Mouse (Mus musculus) heart, embryonic 15.5 days (tissue): ENCODE data around the gene Med24. TPM values are rescaled to one million over a fixed set of nuclear protein-coding genes. Genes with fewer than 3 reads are reported as not detected.
A peak's percentile ranks its signal among the peaks of the same experiment; 100 is the strongest.

Experiments used
- ATAC-seq: fragments of 200-750 bp; cut with Nextera tagmentation; replicated peaks from 2 replicates; pipeline ENCODE4 v1.8.0; 2017; ENCODE audit warnings: low read depth, moderate TSS enrichment; ENCODE audit not compliant: insufficient number of reproducible peaks, insufficient read depth, low FRiP score
- H3K27ac ChIP-seq: fragments of 300-500 bp; sonication (generic); 2 replicates; pipeline ENCODE4 v1.5.1; 2015; ENCODE audit warnings: mild to moderate bottlenecking, inconsistent platforms
- H3K27me3 ChIP-seq: fragments of 300-500 bp; sonication (generic); 2 replicates; pipeline ENCODE4 v1.6.1; 2015; ENCODE audit warnings: inconsistent platforms
- H3K36me3 ChIP-seq: fragments of 300-500 bp; sonication (generic); 2 replicates; pipeline ENCODE4 v1.6.1; 2015; ENCODE audit warnings: mild to moderate bottlenecking, inconsistent platforms
- H3K4me1 ChIP-seq: fragments of 300-500 bp; sonication (generic); replicated peaks from 2 replicates; pipeline ENCODE4 v1.6.1; 2015; ENCODE audit warnings: inconsistent platforms
- H3K4me2 ChIP-seq: fragments of 300-500 bp; sonication (generic); 2 replicates; pipeline ENCODE4 v1.6.1; 2015; ENCODE audit warnings: inconsistent platforms, mild to moderate bottlenecking, moderate library complexity
- H3K4me3 ChIP-seq: fragments of 300-500 bp; sonication (generic); 2 replicates; pipeline ENCODE4 v1.5.1; 2015; ENCODE audit warnings: mild to moderate bottlenecking, inconsistent platforms
- H3K9ac ChIP-seq: fragments of 300-500 bp; sonication (generic); 2 replicates; pipeline ENCODE4 v1.6.1; 2015; ENCODE audit warnings: mild to moderate bottlenecking, inconsistent platforms
- H3K9me3 ChIP-seq: fragments of 300-500 bp; sonication (generic); replicated peaks from 2 replicates; pipeline ENCODE4 v1.6.1; 2016; ENCODE audit warnings: inconsistent platforms
- WGBS: fragments of 180-500 bp; shearing (Covaris S2); methylation state at CpG from one replicate; pipeline ENCODE4 v1.1.7; 2015; ENCODE audit warnings: mixed read lengths; 5-methylcytosine and 5-hydroxymethylcytosine counted together
- polyA plus RNA-seq: library from polyadenylated mRNA; unstranded; fragments of >200 nt; fragmentation: Nextera tagmentation; extraction: Ambion mirVana; gene quantifications from 2 replicates; pipeline ENCODE4 v1.2.1, GENCODE M21; 2015

Med24 gene
- polyA plus RNA-seq: 33.5 and 43.0 TPM in 2 replicates

DNA sequence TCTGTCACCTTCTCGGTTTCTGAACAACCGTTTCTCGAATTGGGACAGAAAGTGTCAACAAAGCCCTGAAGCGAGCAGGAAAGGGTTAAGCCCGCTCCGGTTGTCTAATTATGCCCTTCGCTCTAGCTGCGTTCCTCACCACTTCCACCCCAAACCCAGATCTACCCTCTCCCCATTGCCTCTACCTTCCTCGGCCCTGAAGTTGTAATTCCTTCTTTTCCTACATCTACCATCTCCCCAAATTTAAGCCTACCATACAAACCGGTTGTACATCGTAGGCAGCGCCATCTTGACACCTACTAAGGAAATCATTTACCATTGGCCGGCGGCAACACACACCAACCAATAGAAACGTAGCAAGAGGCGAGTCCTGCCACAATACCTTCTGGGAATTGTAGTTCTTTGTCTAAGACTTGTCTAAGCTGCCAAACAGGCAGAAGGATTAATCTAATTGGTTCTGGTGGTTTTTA, at the start of gene Med24:
Gene Med24 (minus strand): TSS at position 317 of the 470 bp plus-strand sequence.
- Histone ChIP-seq H3K36me3 (peaks cover 4% of the 10 kb centered on the region; the same call in 1 of the 2 replicates), H3K27ac (peak within 1 kb of the TSS; percentile 67), H3K9ac (peak within 1 kb of the TSS; percentile 54), H3K9me3 (no peaks in the 10 kb centered on the region), H3K4me3 (peak within 1 kb of the TSS; percentile 76), H3K27me3 (no peaks in the 10 kb centered on the region), H3K4me2 (peak within 1 kb of the TSS; percentile 69), H3K4me1 (peaks cover 17% of the 10 kb centered on the region)
- WGBS: under 1% methylated on average over 16 of the region's 16 CpGs
- peak; percentile 90 for ATAC-seq

DNA sequence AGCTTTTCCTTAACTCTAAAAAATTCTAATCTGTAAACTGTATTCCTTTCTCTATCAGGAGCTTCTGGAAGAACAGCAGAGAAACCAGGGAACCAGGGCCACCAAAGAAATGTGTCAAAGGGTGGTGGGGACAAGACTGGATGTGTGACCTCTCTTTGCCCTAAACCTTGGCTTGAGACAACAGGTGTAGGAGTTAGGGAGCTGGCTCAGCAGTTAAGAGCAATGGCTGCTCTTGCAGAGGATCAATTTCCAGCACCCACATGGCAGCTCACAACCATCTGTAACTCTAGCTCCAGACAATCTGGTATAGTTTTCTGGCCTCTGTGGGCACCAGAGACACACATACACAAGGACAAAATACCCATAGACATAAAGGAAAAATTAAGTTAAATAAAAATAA, 48.7 kb upstream of the Med24 start:
- H3K4me1 ChIP-seq: peaks cover 61% of the 10 kb centered on the region
- no peak overlapping the region for H3K4me2 ChIP-seq
- no peak overlapping the region for H3K4me3 ChIP-seq
- no peak overlapping the region for H3K9ac ChIP-seq
- peak overlapping the region; percentile 93 for H3K27ac ChIP-seq
- no peaks in the 10 kb centered on the region for H3K27me3 ChIP-seq
- no peaks in the 10 kb centered on the region for H3K36me3 ChIP-seq
- no peak for ATAC-seq
- H3K9me3 ChIP-seq: no peaks in the 10 kb centered on the region

DNA sequence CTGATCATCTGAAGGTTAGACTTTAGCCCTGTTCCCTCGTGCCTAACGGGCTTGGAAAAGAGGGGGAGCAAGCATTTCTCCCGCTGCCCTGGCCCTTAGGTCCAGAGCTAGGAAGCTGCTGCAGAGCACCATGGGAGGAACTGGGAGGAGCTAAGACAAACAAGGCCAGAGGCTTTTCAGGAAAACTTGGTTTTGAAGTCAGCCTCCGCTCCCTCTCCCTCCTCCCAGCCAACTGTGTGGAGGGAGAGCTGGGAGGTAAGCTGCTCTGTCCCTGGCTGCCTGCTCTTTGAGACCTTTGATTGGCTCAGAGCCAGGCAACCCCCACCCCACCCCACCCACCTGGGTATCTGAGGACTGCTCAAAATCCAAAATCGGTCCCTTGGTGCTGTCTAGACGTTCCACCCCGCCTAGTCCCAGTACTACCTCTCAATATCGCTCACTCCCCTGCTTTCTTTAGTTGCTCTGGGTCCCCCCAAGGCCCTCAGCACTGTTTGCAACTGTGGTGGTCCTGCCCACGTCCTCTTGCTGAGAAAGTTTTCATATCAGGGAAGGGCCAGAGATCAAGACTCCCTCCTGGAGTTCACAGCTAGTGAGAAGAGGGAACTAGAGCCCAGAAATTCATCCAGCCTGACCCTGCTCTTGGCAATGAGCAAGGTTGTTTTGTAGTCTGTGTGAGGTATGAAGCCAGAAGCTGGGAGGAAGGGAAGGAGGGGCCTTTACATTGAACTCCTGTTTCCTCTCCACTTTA, 47.8 kb upstream of the Med24 start:
- Histone ChIP-seq H3K27ac (peak overlapping the region; percentile 93), H3K4me2 (peak overlapping the region; percentile 76), H3K9ac (peak overlapping the region; percentile 27; the same call in 1 of the 2 replicates), H3K27me3 (no peaks in the 10 kb centered on the region), H3K4me1 (peaks cover 61% of the 10 kb centered on the region), H3K36me3 (no peaks in the 10 kb centered on the region), H3K9me3 (no peaks in the 10 kb centered on the region), H3K4me3 (no peak overlapping the region)
- no peak for ATAC-seq
- WGBS: 15% methylated on average over 9 of the region's 9 CpGs

DNA sequence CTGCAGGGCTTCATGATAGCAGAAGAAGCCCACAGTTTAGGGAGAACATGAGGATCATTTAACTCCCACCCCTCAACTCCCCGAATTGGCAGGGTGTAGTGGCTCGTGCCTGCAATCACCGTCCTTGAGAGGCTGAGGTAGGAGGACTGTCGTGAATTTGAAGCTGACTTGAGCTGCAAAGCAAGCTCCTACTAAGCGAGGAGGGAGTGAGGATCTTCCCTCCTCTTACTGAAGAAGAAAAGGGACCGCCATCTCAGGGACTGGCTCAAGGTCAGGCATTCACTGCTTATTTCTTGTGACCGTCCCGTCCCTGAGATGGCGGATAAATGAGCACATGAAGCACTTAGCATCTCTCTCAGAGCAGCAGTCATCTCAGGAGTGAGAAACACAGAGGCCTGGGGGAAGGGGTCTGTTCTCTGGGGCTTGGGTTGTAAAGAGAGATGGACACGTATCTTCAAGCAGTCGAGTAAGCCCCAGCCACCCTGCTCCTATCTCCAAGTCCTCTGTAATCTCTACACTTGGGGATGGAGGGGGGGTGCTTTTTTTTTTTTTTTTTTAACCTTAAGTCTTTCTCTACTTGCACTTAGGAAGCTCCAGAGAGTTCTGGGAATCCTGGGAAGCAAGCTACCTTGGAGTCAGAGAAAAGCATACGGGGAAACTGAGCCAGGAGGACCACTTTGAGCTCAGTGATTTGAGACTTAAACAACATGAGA, 47.0 kb upstream of the Med24 start:
- Histone ChIP-seq H3K9me3 (no peaks in the 10 kb centered on the region), H3K4me3 (peak overlapping the region; percentile 55), H3K4me2 (peak overlapping the region; percentile 76), H3K4me1 (peaks cover 61% of the 10 kb centered on the region), H3K27me3 (no peaks in the 10 kb centered on the region), H3K27ac (peak overlapping the region; percentile 93), H3K36me3 (peaks cover 4% of the 10 kb centered on the region), H3K9ac (peak overlapping the region; percentile 47)
- WGBS: 19% methylated on average over 12 of the region's 12 CpGs
- ATAC-seq: no peak

- no peaks in the 10 kb centered on the region for H3K9me3 ChIP-seq
- H3K4me1 ChIP-seq: peaks cover 67% of the 10 kb centered on the region
- H3K27ac ChIP-seq: peak overlapping the region; percentile 93
- peak overlapping the region; percentile 76 for H3K4me2 ChIP-seq
- peak overlapping the region; percentile 64 for H3K9ac ChIP-seq
- ATAC-seq: peak; percentile 74
- H3K27me3 ChIP-seq: no peaks in the 10 kb centered on the region
- H3K36me3 ChIP-seq: peaks cover 9% of the 10 kb centered on the region
- WGBS: 2% methylated on average over 15 of the region's 15 CpGs
- H3K4me3 ChIP-seq: peak overlapping the region; percentile 55
These were observed 46.3 kb upstream of the Med24 start for GRCm38 (mm10) chr11:98775348-98776051.

- H3K4me1 ChIP-seq: peaks cover 74% of the 10 kb centered on the region
- no peak for ATAC-seq
These were observed 45.5 kb upstream of the Med24 start, which contains the start of gene Nr1d1 for GRCm38 (mm10) chr11:98774582-98775347. Nr1d1 (minus strand) TSS chr11:98775333.

DNA sequence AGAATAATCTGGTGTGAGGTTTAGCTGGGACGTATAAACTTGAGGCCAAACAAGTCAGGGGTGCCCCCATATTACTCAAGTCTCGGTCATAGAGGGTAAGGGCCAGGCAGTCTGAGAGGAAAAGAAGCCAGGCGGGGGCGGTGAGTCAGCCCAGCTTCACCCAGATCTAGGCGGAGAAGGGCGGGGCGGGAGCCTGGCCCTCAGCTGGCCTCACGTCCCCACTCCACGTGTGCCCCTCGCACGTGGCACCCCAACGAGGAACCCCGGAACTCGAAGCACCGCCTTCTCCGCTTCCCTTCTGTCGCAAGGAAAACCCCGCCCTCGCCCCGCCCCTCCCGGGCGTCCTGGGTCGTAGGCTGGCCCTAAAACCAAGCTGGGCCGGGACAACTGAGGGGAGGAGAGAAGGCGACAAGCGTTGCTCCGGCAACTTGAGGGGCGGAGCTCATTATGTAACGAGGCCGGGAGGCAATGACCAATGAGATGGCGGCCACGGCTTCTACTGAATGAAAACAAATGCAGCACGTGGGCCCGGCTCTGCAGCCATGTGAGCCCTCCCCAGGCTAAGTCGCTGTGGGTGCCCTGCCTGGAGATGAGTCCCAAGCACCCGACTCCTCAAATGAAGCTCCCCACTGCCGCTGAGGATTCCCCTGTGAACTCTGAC, 44.5 kb upstream of the Med24 start:
- peak overlapping the region; percentile 64; the same call in 1 of the 2 replicates for H3K9ac ChIP-seq
- H3K4me2 ChIP-seq: peak overlapping the region; percentile 76
- no peaks in the 10 kb centered on the region for H3K27me3 ChIP-seq
- H3K27ac ChIP-seq: peak overlapping the region; percentile 93
- H3K4me1 ChIP-seq: peaks cover 84% of the 10 kb centered on the region
- under 1% methylated on average over 37 of the region's 37 CpGs for WGBS
- peaks cover 21% of the 10 kb centered on the region for H3K36me3 ChIP-seq
- no peaks in the 10 kb centered on the region for H3K9me3 ChIP-seq
- H3K4me3 ChIP-seq: peak overlapping the region; percentile 55
- peak; percentile 74 for ATAC-seq

More at GRCm38 (mm10) chr11:98774582-98775347, 45.5 kb upstream of the Med24 start, which contains the start of gene Nr1d1:
- H3K4me3 ChIP-seq: peak within 1 kb of the TSS; percentile 55
- H3K27me3 ChIP-seq: no peaks in the 10 kb centered on the region
- H3K9ac ChIP-seq: peak within 1 kb of the TSS; percentile 64
- H3K9me3 ChIP-seq: no peaks in the 10 kb centered on the region
- WGBS: 1% methylated on average over 22 of the region's 22 CpGs
- peaks cover 15% of the 10 kb centered on the region for H3K36me3 ChIP-seq
- H3K27ac ChIP-seq: peak within 1 kb of the TSS; percentile 93
- peak within 1 kb of the TSS; percentile 76 for H3K4me2 ChIP-seq

GRCm38 (mm10) chr11:98772667-98773171, 43.5 kb upstream of the Med24 start:
- Histone ChIP-seq H3K4me2 (peak overlapping the region; percentile 76), H3K36me3 (peaks cover 21% of the 10 kb centered on the region), H3K27ac (peak overlapping the region; percentile 93), H3K27me3 (no peaks in the 10 kb centered on the region), H3K4me1 (peaks cover 94% of the 10 kb centered on the region), H3K9me3 (no peaks in the 10 kb centered on the region), H3K9ac (peak overlapping the region; percentile 22; the same call in 1 of the 2 replicates), H3K4me3 (peak overlapping the region; percentile 10; the same call in 1 of the 2 replicates)
- 24% methylated on average over 8 of the region's 8 CpGs for WGBS
- ATAC-seq: peak; percentile 53

- no peak for ATAC-seq
- Histone ChIP-seq H3K9ac (peak overlapping the region; percentile 22; the same call in 1 of the 2 replicates), H3K27me3 (no peaks in the 10 kb centered on the region), H3K27ac (peak overlapping the region; percentile 93), H3K4me2 (peak overlapping the region; percentile 76), H3K36me3 (peaks cover 21% of the 10 kb centered on the region), H3K4me1 (peaks cover 95% of the 10 kb centered on the region), H3K4me3 (peak overlapping the region; percentile 10; the same call in 1 of the 2 replicates), H3K9me3 (no peaks in the 10 kb centered on the region)
- WGBS: 51% methylated on average over 11 of the region's 11 CpGs
These were observed 42.8 kb upstream of the Med24 start for GRCm38 (mm10) chr11:98771844-98772525.
